Mouse (Mus musculus): ENCODE measurements at regions not wholly inside any gene's neighbourhood (a gene's known extent, or its start where the extent isn't known, plus 50 kb on each side); places are given as distances from the start of the nearest gene placed in this dataset.

DNA sequence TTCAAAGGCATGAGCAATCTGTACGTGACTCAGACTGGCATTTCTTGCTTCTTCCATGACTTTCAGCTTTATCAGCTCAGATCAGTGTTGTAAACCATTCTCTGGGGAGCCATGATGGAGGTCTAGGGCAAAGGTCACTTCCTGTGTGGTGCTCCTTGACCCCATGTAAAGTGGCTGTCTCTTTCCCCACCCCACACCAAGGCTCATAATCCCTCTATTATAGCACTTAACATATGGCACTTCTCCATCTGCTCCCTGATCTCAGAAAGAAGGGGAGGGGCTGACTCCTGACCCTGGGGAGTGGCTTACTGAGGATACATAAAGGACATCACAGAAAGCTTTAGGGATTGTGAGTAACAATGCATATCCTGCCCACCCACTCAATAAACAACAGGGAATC, 623.1 kb downstream of the Efnb2 start:
- DNase-seq = no peak

DNA sequence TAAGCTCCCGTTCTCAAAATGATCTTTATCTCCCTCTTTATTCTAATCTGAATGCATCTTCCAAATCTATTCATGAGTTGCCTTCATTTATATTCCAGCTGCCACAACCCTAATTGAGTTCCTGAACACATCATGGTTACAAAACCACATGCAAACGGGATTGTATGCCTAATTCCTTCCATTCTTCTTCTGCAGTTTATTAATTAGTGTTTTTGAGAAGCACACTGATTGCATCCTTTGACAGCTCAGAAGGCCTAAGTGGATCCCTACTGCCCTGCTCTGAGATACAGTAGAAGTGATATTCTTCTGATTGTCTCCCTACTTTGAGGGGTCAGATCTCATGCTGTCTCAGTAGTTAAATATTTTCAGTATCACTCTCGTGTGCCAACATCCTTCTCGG, 649.9 kb downstream of the Efnb2 start:
- no peak for DNase-seq

DNA sequence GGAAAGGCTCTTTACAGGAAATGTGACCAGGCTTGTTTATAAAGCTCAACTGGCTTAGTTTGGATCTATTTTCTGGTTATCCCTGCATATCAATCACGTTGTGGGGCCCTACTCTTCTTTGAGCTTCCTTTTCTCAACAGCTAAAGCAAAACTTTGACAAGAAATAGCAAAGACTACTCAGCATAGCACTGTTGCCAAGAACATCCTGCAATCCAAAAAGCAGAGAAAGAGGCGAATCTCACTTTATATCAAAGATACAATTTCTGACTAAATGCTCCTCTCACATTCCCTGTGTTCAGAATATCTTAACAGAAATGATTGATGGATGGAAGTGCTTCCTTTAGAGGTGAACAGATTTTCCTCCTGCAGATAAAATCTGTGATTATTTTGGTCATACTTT, 666.1 kb downstream of the Efnb2 start:
- DNase-seq = no peak

DNA sequence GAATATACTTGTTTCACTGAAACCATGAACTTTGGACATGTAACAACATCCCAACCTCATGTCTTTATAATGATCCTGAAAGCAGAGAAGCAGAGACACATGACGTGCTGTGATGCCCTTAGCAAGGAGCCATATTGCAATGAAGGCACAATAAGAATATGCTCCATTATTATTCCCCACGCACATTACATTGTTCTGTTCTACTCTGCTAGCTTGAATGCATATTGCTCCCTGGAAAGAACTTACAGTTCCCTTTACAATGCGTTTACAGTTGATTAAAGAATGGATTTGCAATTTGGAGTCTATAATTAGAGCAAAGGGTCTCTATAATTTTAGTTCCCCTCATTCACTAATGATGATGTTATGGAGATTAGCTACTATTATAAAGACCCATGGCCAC, 672.2 kb downstream of the Efnb2 start:
- no peak for DNase-seq

DNA sequence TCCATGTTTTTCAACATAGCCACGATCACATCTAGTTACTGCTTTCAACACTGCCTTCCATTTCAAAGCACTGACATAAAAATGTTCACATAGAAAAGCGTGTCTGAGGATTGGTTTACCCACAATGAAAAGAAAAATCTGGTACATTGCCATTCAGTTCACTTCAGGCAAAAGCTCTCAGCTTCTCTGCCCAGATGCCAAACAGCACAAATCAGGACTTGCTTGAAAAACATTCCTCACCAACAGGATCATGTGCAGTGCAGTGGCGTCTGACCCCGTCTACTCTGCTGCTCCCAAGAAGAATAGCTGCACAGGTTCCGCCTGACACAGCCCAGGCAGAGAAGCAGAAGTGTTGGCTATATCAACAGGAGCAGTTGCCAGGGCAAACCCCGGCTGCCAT, 684.0 kb downstream of the Efnb2 start:
- DNase-seq = no peak

DNA sequence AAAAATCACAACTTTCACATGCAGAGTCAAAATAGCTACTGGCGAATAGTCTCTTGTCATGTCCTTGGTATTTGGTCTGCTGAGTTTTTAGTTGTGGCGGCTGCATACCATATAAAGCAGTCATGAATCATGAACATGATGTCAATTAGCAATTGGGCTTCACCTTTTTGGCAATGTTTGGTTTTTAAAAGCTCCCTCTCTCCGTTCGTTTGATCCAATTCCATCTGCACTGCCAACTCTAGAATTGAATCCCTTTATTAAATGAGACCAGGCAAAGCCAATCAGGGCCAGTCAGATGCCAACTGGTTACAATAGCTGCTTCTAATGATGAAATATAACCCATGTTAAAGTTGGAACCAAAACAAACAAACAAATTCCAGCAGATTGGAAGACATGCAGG, 687.3 kb downstream of the Efnb2 start:
- no peak for DNase-seq

DNA sequence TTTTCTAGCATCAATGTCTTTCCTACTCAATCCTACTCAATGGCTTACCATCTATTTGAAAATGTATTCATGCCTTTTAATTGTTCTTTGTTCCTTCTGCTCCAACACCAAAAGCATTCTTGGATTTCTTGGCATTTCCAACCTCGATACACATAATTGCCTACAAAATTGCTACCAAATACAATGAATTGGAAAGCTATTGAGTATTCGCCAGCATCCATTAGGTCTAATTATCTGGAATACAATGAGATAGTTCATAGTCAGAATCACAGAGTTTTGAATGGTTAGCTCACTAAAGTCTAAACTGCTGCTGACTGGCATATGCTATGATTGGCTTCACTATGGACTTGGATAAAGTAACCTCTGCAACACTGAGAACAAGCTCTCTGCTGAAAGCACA, 696.8 kb downstream of the Efnb2 start:
- no peak for DNase-seq

DNA sequence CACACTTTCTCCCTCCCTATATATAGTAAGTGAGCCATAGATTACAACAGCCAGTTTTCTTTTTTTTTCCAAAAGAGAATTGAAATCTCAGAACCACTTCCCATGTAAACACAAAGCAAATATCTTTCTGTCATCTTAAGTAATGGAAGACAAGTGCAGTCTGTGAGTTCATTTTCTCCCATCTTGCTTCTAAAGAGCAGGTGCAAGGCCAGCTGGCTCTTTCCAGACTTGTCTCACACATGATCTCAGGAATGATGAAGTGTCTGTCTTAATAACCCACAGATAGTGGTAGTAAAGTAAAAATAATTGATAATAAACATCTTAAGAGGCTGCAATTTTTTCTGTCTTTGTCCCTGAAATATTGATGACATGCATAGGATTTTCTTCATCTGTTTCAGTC, 704.3 kb downstream of the Efnb2 start:
- DNase-seq = no peak

DNA sequence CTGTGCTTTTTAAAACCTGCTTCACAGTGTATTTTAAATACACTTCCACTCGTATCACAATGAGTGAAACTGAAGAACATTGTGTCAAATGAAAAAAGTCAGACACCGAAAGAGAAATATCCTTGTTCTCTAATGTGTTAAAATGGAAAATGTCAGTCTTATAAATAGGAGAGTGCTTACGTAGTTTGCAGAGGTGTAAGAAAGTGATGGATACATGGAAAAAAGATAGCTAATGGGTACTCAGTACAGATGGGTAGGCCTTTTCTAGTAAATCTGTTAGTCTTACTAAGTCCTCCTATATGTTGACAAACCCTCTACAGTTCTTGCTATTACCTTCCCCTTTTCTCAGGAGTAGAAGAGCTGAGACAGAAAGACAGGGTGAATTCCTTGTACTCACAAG, 706.2 kb downstream of the Efnb2 start:
- no peak for DNase-seq

DNA sequence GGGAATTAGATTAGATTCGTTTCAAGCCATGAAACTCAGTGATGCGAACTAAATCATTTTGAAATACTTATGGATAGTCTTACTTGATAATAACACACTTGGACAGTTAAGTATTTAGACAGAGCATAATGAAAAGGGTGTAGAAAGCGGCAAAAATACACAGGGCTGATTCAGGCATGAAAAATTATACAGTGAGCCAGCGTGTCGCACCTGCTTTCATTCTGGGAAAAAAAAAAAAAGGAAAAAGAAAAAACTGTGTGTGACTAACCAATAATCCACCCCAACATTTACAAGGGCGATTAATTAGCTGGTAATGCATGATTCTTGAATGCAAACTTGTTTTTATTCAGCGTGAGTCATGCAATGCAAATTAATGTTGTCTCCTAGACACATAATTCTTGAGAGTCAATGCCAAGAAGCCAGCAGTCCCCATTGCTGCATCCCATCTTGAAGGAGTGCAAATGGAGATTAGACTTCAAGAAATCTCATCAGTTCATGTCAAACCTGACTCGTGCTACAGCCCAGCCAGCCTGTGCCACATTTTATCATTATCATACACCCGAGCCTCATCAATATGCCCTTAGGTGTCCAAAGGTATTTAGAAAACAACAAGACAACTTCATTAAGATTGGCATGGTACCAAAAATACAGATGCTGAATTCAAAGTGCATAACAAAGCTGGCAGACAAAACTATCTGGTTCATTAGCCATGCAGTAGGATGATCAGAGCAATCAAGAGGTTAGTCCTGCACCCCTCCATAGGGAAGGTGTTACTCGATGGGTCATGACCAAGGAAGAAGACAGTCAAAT, 714.9 kb downstream of the Efnb2 start:
- DNase-seq = no peak

DNA sequence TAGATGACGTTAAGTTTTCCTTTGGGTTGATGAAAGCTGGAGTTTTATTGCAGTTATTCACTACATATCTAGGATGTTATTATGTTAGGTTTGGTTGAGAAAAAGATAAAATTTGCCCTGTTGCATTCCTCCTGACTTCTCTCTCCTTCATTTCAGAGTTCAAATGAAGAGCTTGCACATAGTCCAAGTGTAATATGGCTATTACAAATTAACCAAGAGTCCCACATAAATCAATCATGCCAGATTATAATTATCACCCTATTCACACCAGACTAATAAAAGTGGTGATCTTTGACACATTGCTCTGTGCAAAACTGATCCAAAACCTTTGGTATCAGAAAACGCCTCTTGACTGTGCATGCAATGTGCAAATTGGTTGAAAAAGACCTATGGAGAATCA, 724.4 kb downstream of the Efnb2 start:
- DNase-seq = no peak

DNA sequence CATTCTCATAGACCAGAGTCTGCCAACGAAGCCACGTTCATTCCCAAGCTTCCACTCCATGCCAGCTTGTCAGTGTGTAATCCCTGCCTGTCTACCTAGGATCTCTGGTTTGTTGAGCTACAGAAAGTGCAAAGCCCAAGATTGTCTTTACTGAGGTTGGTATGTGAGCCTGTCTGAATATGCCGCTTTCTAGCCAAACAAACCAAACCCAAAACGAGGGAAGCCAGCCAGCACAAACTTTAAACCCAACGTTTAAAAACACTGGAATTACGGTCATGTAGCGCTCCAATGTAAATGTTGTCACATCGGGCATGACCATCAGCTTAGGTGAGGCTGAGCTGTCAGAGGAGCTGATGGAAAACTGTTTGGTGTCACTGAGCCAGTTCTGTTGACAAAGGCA, 741.6 kb downstream of the Efnb2 start:
- no peak for DNase-seq

DNA sequence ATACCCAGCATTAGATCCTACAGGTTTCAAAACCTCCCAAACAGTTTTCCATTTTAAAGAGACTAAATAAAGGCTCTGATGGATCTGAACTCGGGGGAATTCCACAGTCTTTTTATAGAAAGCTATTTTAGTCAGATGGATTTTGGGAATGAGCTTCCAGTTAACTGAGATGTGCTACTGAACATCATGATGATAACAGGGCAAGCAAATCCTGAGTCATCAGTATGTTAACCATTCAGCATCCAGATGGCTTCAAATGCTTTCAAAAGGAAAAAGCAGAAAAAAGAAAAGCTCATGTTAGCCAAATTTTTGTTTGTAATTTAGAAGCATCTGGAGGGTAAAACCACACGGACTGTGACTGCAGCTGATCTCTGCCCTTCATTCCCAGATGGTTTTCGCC, 766.7 kb downstream of the Efnb2 start:
- no peak for DNase-seq

DNA sequence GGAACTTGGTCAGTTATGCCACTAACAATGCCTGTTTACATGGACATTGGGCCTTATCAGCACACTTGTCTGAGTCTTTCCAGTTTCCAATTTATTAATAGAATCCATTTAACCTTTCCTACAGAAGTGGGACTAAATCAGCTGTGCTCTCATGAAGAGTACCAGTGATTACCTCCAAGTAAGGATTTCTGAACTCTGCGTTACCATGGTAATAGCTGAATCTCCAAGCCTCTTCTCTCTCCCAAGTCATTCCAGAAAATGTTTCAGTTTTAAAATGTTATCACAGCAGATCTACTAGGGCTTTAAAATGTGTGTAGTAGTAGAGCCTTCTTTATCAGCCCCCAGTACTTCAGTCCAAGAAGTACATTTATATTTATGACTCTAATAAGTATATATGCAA, 807.9 kb downstream of the Efnb2 start:
- DNase-seq = no peak

DNA sequence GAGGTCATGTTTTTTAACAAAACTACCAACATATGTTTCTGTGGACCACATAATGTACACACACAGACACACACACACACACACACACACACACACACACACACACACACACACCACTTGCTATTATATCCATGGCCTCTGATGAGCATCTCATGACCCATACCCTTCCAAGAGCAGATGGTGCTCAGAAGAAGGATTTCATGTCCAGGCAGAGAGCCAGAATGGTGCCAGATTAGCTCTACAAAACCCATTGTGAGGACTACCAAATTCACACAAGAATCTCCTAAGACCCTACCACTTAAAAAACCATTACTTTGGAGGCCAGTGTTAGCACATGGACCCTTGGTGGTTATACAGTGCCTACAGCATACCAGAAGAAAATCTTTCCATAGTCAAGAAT, 810.5 kb downstream of the Efnb2 start:
- DNase-seq = no peak

DNA sequence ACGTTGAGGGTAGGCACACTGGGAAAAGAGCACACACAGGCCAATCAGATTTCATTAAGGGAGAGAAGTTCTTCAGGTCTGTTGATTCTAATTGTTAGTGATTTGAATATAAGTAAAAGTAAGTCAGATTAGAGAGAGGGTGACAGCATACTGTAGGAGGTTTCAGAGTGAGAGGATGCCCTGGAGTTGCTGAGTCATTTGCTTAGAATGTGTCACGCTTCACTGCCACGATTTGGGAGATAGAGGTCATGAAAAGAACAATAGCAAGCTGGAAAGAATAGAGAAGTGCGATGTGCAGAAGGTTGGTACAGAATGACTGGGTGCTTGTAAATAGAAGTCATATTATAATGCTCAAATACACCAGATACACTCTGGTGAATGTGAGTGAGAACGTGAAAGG, 829.1 kb downstream of the Efnb2 start:
- DNase-seq = no peak

DNA sequence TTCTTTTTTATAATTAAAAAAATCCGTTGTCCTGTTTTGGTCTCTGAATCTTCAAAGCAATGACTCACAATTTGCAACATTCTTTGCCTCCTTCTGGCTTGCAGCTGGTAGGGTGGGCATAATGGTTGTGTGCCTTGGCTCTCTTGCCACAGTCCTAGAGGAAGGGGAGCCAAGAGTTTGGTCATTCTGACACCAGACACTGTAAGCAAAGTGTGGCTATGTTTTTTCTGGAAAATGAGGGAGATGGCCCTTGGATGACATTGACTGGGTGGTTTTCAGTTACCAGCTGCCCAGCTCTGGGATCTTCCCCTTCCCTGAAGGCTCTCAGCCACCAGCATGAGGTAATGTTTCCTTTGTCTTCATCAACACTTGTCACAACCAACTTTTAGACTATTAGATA, 833.2 kb downstream of the Efnb2 start:
- DNase-seq = peak; percentile 23

DNA sequence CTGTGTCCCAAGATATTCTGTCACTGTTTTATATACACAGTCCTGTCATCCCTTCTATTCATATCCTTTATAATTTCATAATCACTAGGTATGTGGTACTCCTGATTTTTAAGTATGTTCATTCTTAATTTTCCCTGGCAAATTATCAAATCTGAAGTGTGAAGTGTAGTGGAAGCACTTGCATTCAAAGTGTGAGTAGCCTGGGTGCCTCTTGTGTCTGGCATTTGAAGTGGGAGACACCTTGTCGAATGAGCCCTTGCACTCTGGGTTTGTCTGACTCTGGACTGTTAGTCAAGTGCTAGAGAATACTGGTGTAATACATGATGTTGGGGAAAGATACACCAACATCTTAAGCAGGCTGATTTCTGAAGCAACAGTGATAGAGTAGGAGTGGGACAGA, 852.6 kb downstream of the Efnb2 start:
- DNase-seq = no peak

DNA sequence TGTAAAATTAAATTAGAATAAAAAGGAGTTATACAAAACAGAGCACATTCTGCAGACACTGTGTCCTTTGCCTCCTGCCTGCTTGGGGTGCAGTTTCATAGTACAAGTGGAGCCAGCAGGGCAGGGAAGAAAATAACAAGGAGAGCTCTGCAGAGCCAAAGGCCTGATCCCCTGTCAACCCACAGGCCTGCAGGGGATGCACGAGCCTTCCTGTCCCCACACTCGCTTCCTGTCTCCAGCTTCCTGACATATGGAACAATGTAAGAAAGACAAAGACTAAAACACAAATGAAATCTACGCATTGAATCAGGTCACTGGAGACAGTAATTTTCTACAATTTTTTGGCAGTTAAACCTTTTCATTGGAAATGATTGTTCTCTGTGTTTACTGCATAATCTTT, 861.8 kb downstream of the Efnb2 start:
- peak; percentile 6 for DNase-seq

DNA sequence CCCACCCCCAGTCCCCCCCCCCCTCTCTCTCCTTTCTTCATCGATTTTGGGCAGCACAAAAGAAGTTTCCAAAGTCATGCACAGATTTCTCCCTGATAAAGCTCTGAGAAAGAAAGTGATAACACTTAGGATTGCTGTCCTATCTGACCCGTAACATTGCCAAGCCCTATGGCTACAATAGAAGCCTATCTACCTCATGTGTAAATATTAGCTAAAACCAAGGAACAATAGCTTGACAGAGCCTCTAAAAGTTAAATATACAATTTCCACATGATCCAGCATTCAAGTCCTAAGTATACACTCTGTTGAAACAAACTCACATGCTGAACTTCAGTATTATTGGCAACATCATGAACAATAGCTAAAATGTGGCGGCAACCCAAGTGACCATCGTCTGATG, 864.9 kb downstream of the Efnb2 start:
- no peak for DNase-seq

DNA sequence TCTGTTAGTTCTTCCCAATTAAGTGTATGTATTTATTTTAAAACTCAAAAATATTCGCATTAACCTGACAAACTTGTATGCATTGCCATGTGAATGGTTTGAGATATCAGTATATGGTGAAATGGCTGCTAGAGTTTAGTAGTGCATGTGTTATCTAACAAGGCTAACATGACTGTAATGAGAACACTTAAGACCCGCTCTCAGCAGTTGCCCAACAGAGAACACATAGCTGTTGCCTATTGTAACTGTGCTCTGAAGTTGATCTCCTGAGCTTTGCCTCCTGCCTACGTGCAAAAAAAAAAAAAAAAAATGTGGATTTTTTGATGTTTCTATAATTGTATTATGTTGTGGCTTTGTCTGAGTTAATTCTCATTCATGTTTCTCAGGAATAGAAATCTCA, 897.2 kb downstream of the Efnb2 start:
- no peak for DNase-seq

DNA sequence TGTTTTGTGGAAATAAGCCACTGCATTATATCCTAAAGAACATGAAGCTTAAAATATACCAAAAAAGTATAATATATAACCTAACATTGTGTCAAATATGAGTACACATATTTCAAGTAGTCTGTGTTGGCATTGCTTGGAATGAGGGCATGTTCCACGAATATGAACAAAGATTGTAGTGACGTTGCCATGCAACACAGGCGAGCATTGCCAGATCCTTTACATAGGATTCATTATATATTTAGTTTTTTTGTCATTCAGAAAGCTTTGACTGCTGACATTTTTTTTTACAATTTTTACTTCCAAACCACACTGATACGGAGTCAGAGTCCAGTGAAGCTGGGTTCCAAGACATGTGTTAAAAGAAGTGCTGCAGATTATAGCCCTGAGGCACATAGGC, 900.1 kb downstream of the Efnb2 start:
- no peak for DNase-seq

DNA sequence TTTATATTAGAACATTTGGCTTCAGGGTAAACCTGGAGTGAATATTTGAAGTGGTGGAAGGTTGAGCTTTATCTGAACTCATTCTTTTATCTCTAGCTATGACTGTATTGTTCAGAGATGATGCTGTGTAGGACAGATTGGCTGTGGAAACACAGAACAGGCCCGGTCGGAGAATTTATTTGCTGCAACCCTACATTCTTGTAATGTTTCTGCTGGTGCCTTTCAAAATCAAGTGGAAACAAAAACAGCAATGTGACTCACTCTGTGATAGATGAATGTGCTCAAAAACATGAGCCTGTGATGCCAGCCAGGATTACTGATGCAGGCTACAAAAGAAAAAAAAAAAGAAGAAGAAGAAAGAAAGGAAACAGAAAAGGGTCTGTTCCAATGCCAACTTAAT, 928.3 kb downstream of the Efnb2 start:
- DNase-seq = peak; percentile 2

DNA sequence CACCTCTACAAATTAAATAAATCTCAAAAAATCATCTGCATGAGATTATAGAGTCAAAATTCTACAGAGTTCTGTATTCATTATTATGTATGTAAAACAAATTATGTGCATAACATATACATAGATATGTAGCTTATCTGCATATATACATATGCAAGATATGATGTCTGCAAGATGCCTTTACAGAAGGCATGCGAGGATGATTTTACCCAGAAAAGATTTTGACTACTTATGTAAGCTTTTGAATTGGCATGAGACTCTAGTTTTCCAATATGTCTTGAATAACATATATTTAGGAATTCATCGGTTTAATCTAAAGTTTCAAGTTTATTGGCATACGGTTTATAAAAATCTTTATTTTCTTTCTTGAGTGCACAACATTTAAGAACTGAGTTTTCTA, 939.2 kb downstream of the Efnb2 start:
- no peak for DNase-seq

DNA sequence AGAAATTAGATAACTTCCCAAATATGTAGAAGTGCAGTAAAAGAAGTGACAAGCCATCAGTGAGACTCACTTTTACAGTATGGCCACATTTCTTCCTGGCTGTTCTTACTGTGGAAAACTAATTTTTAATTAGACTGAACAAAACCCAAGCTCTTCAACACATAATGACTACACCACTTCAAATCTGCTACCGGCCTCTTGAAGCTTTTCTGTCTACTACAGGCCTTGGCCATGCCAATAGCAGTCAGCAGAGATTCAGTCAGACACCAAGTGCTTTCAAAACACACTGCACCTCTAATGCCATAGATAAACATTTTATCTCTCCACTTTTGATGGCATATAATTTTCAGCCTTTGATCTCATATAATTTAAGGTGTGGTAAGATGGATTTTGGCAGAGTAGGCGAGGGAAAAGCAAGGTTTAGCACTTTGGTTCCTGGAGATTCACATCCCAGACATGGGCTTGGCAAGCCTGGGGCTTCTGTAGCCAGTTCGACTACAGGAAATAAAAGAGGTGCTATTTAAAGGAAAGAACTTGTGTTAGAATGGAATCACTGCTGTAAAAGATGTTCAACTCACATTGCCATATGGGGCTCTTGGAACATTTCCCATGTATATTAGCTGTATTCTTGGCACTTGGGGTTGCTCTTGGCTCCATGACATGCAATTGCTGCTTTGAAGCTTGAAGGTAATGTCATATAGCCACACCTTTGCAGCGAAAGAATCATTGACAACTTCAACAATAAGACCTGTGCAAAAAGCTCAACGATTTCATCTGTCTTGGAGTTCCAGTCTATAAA, 941.9 kb downstream of the Efnb2 start:
- DNase-seq = no peak
